Mouse (Mus musculus) left cerebral cortex, postnatal 36 days (tissue): ENCODE results near the gene Mn1. TPM values are rescaled to one million over a fixed set of nuclear protein-coding genes. Genes with fewer than 3 reads are reported as not detected.

Experiments used
- total RNA-seq, 2 experiments: library from RNA; stranded (reverse); gene quantifications; 2 replicates each; pipeline ENCODE4 v1.2.3; 2021

Gene Mn1
- total RNA-seq, 2 experiments from 2014 or later = 57.4 to 69.7 TPM

Other genes with a start within 250 kb of the Mn1 start
- gene Pitpnb, start 86.6 kb upstream of the Mn1 start, total RNA-seq = 10 to 100 TPM; 84.4 to 86.0 TPM